Mouse (Mus musculus): ENCODE measurements around the gene Nsd1.
"Not testable (repeated sequence)": the region's sequence is repeated elsewhere in the genome, so short reads cannot be mapped to it uniquely, and the experiment has no call there.

The Nsd1 gene

DNA sequence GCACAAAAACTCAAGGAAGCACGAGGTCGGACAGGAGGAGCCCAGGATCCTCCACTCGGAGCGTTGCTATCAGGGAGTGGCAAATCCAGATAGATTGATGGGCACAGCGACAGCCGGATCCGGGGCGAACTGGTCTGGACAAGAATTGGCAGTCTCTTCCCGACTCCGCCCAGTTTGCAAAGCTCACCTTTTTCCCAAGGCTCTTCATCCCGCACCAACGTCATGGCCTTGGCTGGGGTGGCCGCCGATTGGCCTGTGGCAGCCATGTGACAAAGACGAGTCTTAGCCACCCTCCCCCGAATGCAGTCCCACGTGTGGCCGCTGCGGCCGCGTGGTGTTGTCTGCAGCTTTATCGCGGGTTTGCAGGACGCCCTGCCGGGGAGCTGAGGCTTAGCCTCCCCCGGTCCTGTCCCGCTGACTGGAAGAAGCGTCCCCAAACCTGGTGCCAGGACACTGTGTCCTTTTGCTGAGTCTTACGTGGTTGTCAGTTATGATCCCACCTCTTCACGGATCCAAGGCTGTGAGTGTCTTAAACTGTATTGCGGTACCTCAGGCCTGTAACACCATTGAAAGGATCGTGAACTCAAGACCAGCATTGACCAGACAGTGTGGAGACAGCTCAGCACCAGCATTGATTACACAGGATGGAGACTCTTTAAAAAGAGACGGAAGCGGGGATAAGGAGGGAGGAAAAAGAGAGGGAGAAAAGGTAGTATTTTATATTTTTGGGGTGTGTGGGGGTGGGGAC lies 19.3 kb upstream of the Nsd1 start:
- DNase-seq (ENCODE audit: low spot score in 2 of 2) = peak; percentile 86 to 89

DNA sequence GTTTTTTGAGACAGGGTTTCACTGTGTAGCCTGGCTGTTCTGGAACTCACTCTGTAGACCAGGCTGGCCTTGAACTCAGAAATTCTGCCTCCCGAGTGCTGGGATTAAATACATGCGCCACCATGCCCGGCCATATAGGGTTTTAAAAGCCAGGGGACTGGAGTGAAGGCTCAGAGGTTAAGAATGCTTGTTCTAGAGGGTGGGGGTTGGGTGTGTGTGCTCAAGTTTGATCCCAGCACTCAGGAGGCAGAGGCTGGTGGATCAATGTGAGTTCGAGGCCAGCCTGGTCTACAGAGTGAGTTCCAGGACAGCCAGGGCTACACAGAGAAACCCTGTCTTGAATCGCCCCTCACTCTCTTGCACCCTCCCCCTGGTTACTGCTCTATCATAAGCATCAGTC lies 18.0 kb upstream of the Nsd1 start:
- no peak for DNase-seq (ENCODE audit: low spot score in 2 of 2)

DNA sequence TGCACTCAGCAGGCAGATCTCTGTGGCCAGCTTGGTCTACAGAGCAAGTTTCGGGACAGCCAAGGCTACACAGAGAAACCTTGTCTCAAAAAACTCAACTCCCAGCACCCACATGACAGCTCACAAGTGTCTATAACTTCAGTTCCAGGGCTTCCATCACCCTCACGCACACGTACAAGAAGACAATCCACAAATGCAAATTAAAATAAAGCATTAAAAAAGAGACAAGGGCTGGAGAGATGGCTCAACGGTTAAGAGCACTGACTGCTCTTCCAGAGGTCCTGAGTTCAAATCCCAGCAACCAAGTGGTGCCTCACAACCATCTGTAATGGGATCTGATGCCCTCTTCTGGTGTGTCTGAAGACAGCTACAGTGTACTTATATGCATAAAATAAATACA lies 6.8 kb upstream of the Nsd1 start:
- not testable (repeated sequence) for DNase-seq (ENCODE audit: low spot score in 2 of 2)

DNA sequence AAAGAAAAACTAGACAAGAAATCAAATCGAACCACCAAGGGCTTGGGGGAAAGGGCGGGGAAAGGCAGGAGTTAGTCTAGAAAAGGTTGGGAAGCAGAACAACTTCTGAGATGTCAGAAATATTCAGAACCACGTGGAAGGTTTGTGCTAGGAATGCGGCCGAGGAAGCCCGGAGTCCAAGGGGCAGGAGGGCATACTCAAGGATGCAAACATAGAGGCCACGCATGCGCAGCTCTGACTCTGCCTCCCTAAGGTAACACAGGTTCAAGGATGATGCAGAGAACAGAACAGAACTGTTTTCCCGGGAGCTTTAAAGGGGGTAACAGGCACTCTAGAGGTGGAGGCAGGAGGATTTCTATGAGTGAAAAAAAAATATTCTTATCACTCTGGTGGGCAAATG lies 5.8 kb upstream of the Nsd1 start:
- no peak for DNase-seq (ENCODE audit: low spot score in 2 of 2)

DNA sequence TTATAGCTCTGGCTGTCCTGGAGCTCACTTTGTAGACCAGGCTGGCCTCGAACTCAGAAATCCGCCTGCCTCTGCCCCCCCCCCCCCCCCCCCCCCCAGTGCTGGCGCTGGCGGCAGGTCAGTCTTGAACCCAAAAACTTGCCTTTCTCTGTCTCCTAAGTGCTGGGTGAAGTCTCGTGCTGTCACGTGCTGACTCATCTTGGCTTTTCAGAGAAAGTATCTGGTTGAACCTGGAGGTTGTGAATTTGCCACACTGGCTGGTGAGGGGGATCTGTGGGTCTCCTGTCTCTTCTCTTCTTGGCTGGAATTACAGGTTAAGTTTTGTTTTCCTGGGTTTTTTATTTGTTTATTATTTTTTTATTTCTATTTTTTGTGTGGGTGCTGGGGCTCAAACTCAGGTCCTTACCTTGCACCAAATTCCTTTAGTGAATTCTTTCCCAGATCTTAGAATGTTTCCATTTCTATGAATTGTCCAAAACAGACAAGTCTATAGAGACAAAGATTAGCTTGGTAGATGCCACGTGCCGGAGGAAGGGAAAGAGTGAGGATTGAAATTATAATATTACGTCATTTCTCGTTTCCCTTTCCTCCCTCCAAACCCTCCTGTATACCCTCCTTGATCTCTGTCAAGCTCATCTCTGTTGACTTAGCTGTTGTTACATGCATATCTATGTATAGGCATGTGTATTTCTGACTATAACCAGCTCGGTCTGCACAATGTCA lies 4.8 kb upstream of the Nsd1 start:
- DNase-seq (ENCODE audit: low spot score in 2 of 2) = no peak

DNA sequence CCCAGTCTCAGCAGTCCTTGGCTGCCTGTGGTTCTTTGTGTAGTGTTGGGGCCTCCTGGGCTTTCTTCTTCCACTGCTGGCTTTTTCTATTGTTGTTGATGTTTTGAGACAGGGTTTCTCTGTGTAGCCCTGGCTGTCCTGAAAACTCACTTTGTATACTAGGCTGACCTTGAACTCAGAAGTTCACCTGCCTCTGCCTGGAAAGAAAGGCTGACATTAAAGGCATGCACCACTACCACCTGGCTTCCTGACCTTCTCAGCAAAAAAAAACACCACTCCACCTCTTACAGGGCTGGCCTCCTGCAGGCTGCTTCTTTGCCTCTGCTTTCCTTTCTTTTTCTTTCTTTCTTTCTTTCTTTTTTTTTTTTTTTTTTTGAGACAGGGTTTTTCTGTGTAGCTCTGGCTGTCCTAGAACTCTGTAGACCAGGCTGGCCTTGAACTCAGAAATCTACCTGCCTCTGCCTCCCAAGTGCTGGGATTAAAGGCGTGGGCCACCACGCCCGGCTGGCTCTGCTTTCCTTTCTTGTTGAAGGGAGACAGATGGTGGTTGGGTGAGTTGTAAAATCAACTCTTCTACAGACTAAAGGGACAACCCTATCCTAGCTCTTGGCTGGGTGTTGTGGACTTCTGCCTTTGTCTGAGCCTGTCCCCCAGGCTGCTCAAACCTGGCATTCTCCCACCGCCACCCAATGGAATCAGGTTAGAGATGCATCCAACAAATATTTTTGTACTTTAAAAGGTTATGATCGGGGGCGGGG lies 4.0 kb upstream of the Nsd1 start:
- no peak for DNase-seq (ENCODE audit: low spot score in 2 of 2)

DNA sequence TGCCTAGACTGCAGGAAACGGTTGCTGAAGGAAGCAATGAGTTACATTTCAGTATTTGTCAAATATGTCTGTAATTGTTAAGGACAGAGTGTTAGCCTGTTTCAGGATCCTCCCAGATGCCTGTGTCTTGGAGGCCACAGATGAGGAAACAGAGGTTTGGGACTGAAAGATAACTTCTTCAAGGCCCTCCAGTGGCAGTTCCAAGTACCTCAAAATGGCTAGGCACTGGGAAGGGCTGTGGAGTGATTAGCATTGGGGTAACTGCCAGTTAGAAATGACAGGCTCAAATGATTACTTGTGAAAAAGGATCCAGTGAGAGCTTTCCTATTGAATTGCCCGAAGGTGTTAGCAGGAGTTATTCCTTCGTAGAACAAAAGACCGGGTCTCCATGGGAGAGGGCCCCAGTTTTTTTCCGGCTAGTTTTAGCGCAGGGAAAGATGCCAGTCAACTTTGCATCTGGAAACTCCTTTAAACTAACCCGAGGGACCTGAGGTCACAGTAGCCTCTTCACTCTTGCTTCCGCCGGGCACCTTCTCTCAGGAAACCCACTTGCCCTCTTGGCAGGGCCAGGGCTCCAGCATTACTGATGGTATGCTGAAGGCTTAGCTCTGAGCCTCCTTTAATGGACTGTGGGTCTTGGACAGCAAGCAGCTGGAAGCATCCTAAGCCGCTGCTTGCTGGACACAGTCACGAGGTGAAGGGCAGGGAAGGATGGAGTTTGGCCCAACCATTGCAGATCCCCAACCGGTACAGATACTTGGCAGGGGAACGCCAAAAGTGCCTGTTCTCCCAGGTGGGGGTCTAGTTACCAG lies 539 bp upstream of the Nsd1 start:
- no peak for DNase-seq (ENCODE audit: low spot score in 2 of 2)

DNA sequence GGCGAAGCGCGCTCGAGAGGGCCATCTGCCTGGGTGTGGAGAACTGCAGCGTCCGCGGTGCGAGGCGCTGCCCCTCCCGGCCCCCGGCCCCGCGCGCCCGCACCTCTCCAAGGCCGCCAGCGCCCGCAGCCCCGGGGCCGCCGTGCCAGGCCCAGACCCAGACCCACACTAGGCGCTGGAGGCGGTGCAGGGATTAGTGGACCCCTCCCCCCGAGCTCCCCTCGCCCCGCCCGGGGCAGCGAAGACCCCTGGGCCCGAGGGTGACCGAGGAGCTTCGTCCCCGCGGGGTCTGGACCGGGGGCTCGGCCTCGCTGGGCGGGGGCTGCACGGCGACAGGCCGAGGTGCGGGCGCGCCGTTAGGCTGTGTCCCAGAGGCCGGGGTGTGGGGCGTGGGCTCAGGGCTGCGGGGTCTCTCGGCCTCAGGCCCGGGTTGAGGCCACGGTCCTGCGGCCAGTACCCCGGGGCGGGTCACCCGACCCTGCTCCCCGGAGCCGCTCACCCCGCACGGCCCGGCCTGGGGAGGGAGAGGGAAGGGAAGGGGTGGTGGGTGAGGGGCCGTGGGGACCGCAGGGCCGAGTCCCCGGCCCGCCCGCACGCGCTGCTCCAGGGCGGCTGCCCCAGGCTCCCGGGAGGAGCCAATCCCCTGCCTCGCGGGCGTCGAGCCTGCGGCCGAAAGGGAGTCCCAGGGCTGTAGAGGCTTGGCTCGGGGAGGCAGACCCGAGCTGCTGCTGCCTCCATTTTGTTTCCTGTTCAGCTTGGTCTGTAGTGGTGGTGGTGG lies 800 bp downstream of the Nsd1 start:
- peak; percentile 33 to 37 for DNase-seq (ENCODE audit: low spot score in 2 of 2)

DNA sequence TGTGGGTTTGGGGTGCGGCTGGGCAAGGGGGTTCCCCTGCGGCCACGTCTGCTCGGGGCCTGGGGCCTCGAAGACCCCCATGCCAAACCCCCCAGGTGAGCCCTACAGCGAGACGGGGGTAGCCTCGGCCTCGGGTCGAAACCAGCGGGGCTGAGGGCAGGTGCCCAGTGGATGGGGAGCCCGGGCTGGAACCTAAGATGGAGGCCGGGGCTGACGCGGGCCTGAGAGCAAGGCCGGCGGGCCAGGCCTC lies 1.3 kb downstream of the Nsd1 start:
- peak in 1 of 2 experiments; percentile 87 for DNase-seq (ENCODE audit: low spot score in 2 of 2)

DNA sequence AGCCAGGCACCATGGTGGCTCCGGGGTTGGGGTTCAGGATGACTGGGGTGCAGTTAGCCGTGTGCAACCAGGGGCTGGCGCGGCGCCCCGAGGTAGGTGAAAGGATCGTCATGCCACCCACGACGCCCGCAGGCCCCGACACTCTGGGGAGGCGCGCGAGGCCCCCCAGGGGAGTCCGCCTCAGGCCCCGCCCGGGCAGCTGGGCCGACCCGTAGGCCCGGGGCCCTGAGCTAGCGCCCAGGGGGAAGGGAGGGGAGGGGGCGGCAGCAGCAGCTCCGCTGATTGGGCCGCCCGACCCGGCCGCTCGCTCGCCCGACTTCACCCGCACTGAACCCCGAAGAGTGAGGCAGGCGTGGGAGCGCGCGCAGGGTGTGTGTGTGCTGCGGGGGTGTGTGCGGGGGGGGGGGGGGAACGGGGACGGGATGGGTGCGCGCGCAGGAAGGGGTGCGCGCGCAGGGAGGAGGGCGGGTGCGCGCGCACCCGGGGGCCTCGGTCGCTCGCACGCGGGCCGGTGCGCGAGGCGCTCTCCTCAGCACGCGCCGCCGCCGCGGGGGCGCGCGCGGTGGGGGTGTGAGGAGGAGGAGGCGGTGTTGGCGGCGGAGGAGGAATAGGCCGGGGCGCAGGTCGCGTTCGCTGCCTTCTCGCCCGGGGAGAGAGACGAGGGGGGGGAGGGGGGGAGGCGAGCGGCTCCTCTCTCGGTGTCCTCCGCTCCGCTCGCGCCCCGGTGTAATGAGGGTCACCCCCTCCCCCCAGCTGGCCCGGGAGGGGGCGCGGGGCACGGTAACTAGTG lies 1.8 kb downstream of the Nsd1 start:
- DNase-seq (ENCODE audit: low spot score in 2 of 2) = peak; percentile 88

DNA sequence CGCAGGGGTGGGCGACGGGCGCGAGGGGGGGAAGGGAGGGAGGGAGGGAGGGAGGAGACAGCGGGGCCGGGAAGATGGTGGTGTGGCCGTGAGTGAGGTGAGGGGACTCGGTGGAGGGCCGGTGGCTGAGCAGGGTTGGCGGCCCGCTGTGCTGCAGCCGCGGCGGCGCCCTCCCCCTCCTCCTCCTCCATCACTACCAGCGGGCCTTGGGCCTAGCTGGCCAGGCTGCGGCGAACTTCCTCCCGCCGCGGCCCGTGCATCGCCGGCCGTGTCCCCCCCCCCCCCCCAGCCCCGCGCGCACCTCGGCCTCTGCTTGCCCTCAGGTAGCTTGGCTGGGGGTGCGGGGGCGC lies 2.4 kb downstream of the Nsd1 start:
- peak; percentile 45 to 55 for DNase-seq (ENCODE audit: low spot score in 2 of 2)

DNA sequence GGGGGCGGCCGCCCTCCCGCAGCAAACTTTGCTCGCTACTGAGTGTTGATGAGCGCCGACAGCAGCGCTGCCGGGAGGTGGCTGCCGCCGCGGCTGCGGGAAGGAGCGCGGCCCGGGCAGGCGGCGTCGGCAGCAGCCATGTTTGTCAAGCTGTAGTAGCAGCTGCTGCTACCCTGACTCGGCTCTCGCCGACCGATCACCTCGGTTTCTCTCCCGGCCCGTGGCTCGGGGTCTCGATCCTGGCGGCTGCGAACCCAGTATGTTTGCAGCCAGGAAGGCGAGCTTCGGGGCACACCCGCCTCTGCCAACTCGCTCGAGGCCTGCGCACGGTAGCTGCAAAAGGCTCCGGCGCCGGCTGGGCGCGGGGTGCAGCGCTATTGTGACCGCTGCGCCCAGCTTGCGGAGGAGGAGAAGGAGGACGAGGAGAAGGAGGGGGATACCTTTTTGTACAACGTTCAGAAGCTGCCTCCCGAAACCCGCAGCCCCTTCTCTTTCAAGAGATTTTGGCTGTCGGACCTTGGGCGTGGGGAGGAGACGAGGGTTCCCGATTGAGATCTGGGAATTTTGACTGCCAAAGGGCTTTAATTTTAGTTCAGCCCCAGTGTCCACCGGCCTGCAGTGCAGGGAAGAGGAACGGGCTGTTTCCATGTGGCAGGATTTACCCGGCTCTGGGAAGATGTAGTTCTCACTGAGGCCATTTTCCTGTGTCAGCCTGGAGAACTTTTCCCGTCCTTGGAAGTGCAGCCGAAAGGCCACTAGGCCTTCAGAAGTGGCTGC lies 3.0 kb downstream of the Nsd1 start:
- peak; percentile 59 to 65 for DNase-seq (ENCODE audit: low spot score in 2 of 2)

DNA sequence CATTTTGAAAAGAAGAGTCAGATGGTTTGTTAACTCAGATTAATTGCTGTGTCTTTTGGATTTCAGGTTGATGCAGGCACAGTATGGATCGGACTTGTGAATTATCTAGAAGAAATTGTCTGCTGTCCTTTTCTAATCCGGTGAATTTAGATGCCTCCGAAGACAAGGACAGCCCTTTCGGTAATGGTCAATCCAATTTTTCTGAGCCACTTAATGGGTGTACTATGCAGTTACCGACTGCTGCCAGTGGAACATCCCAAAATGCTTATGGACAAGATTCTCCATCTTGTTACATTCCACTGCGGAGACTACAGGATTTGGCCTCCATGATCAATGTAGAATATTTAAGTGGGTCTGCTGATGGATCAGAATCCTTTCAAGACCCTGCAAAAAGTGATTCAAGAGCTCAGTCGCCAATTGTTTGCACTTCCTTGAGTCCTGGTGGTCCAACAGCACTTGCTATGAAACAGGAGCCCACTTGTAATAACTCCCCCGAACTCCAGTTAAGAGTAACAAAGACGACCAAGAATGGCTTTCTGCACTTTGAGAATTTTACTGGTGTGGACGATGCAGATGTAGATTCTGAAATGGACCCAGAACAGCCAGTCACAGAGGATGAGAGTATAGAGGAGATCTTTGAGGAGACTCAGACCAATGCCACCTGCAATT lies 3.7 kb downstream of the Nsd1 start:
- no peak for DNase-seq (ENCODE audit: low spot score in 2 of 2)

DNA sequence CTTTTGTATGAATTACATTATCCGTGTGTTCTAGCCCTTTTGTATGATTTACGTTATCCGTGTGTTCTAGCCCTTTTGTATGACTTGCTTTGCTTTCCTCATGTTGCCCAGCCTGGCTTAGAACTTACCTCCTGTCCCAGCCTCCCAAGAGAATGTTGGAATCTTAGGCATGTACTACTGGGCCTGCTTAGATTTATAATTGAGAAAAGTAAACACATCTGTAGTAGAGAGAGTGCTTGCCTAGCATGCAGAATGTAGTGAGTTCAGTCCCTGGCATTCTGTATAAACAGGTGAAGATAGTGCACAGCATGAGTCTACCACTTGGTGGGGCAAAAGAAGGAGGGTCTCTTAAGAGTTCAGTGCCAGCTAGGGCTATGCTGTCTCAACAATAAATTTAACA lies 14.8 kb downstream of the Nsd1 start:
- DNase-seq (ENCODE audit: low spot score in 2 of 2) = no peak

DNA sequence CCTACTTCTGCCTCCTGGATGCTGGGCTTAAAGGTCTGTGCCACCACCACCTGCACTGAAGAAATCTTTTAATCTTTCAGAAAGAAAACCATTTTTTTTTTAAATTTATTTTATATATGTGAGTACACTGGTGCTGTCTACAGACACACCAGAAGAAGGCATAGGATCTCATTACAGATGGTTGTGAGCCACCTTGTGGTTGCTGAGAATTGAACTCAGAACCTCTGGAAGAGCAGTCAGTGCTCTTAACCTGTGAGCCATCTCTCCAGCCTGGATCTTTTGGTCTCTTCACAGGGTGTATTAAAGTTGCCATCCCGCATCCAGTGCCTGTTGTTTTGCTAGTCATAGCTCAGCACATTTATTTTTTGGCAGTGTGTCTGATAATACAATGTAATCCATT lies 21.1 kb downstream of the Nsd1 start:
- no peak for DNase-seq (ENCODE audit: low spot score in 2 of 2)

DNA sequence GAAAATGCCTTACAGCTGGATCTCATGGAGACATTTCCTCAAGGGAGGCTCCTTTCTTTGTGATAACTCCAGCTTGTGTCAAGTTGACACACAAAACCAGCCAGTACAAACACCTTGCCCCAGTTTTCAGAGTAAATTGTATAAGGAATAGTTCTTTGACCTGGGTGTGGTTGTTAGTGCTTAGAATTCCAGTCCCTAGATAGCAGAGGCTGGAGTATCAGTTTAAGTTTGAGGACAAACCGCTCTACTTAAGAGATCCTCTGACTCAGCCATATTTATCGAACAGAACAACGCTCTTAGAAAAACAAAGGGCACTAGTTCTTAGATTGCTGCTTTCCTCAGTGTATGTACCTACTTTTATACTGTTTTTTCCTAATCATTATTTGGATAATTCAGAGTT lies 33.6 kb downstream of the Nsd1 start:
- no peak for DNase-seq (ENCODE audit: low spot score in 2 of 2)

DNA sequence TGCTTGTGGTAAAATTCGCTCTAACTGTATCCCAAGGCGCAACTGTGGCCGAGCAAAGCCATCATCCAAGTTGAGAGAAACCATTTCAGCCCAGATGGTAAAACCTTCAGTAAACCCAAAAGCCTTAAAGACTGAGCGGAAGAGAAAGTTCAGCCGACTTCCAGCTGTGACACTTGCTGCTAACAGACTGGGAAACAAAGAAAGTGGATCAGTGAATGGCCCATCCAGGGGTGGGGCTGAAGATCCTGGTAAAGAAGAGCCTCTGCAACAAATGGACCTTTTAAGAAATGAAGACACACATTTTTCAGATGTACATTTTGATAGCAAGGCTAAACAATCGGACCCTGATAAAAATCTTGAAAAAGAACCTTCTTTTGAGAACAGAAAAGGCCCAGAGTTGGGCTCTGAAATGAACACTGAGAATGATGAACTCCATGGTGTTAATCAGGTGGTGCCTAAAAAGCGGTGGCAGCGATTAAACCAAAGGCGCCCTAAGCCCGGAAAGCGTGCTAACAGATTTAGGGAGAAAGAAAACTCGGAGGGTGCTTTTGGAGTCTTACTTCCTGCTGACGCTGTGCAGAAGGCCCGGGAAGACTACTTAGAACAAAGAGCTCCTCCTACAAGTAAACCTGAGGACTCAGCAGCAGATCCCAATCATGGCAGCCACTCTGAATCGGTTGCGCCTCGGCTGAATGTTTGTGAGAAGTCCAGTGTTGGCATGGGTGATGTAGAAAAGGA lies 37.9 kb downstream of the Nsd1 start:
- no peak for DNase-seq (ENCODE audit: low spot score in 2 of 2)

DNA sequence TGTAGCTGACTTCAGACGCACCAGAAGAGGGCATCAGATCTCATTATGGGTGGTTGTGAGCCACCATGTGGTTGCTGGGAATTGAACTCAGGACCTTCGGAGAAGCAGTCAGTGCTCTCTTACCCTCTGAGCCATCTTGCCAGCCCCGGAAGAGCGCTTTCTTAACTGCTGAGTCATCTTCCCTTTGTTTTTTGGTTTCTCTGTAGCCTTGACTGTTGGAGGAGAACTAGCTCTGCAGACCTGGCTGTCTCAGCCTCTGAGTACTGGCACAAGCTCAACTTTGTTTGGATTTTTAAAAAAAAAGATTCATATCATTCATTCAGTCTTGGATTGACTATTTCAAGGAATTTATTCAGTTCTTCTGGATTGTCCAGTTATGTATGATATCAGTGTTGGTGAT lies 39.7 kb downstream of the Nsd1 start:
- DNase-seq (ENCODE audit: low spot score in 2 of 2) = no peak

DNA sequence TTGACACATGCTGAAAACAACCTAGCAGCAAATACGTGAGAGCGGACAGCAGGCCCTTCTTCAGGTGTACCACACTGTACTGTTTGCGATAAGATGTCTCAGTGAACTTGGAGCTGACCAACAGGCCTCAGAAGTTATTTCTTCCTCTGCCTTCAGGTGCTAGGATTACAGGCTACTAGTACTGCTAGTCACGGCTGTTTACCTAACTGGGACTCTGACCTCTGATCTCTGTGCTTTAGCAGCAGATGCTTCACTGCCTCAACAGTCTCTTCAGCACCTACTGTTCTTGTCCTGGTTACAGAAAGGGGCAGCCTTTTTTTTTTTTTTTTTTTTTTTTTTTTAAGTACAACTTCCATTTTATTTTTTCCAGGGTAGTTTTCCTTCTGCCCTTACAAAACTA lies 43.2 kb downstream of the Nsd1 start:
- no peak for DNase-seq (ENCODE audit: low spot score in 2 of 2)
